Mouse (Mus musculus): ENCODE measurements around the gene Zic5. TPM values are rescaled to one million over a fixed set of nuclear protein-coding genes. Genes with fewer than 3 reads are reported as not detected.

Zic5 gene
- polyA plus RNA-seq, 1 experiment: 27.5 TPM

DNA sequence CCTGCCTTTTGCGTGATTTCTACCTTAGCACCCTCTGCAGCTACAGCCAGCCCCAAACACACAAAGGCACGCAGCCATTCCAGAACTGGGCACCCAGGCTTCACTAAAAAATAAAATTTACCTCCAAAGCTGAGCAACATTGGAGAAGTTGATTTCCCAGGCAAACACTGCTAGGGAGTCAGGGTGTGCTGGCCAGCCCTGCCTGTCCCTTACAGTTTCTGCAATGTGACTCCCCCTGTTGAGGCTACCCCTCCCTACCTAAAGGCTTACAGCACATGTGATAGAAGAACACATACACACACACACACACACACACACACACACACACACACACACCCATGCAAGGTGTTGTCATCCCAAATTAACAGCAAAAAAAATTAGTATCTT is 51.9 kb downstream of the Zic5 start:
- no peak for DNase-seq
- Histone ChIP-seq H3K4me3 (replicated peaks; ENCODE audit: insufficient read depth, low read depth, low read length) (no peak overlapping the region), H3K27ac (ENCODE audit: insufficient read depth, low read length) (no peak overlapping the region), H3K4me1 (ENCODE audit: control insufficient read depth, insufficient read depth, low read length) (no peaks in the 10 kb centered on the region), H3K27me3 (ENCODE audit: control insufficient read depth, insufficient read depth, low read length) (no peaks in the 10 kb centered on the region)
- 96% methylated on average over 2 of the region's 2 CpGs for WGBS
- TF ChIP-seq POLR2A (IDR thresholded peaks at IDR 0.05; ENCODE audit: borderline replicate concordance, insufficient read depth, low read length): no peak
- no peak for TF ChIP-seq CTCF (IDR thresholded peaks at IDR 0.05; ENCODE audit: borderline replicate concordance, insufficient read depth, low read depth, low read length)

DNA sequence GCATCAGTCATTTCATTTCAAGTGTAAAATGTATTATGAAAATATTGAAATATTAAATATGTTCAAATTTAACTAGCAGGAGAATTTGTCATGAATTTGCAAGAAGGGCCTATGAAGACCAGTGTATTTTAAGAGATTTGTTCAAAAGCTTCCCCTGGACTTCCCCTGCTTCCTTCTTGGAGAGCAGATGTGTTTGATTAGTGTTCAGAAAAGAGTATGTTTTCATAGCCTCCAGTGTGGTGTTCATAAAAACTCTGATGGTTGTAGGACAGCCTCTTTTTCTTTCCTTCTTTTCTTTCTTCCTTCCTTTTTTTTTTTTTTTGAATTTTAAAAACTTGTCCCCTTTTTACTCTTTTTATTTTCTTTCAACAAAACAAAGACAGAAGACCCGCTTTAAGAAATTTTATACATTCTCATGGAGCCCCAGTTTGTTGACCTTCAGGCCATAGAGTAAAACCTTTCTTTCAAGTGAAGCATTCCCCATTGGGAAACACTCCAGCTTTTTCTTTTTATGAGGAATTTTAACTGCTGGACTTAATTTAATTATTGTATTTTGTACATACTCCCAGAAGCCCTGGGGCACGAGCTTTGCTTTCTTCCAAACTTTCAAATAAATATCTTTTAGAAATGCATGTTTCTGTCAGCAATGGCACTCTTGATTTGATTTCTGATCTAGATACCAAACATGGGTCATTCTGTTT is 52.5 kb downstream of the Zic5 start:
- no peak overlapping the region for H3K27ac ChIP-seq (ENCODE audit: insufficient read depth, low read length)
- no peak for DNase-seq
- 89% methylated on average over 2 of the region's 2 CpGs for WGBS
- H3K4me1 ChIP-seq (ENCODE audit: control insufficient read depth, insufficient read depth, low read length): no peaks in the 10 kb centered on the region
- H3K4me3 ChIP-seq (replicated peaks; ENCODE audit: insufficient read depth, low read depth, low read length): no peak overlapping the region
- H3K27me3 ChIP-seq (ENCODE audit: control insufficient read depth, insufficient read depth, low read length): no peaks in the 10 kb centered on the region
- TF ChIP-seq CTCF (IDR thresholded peaks at IDR 0.05; ENCODE audit: borderline replicate concordance, insufficient read depth, low read depth, low read length) (no peak), POLR2A (IDR thresholded peaks at IDR 0.05; ENCODE audit: borderline replicate concordance, insufficient read depth, low read length) (no peak)

Other genes starting within 250 kb of the Zic5 start
- 0.49 TPM in 2 replicates for gene Gm5089, start 14.6 kb downstream of the Zic5 start, polyA plus RNA-seq (2012; rRNA removed)
- 157 and 186 TPM in 2 replicates for gene Zic2, start 9.8 kb upstream of the Zic5 start, polyA plus RNA-seq (2012; rRNA removed)
- gene Gm10837, start 24.9 kb upstream of the Zic5 start, polyA plus RNA-seq (2012; rRNA removed): 2.7 TPM in 2 replicates
- gene Pcca, start 68.6 kb upstream of the Zic5 start, polyA plus RNA-seq (2012; rRNA removed): 68.3 and 84.5 TPM in 2 replicates

All from cerebellum, adult 2 months (tissue).